Mouse (Mus musculus): Measurements from ENCODE around the gene Gm48552.

Gm48552 gene

DNA sequence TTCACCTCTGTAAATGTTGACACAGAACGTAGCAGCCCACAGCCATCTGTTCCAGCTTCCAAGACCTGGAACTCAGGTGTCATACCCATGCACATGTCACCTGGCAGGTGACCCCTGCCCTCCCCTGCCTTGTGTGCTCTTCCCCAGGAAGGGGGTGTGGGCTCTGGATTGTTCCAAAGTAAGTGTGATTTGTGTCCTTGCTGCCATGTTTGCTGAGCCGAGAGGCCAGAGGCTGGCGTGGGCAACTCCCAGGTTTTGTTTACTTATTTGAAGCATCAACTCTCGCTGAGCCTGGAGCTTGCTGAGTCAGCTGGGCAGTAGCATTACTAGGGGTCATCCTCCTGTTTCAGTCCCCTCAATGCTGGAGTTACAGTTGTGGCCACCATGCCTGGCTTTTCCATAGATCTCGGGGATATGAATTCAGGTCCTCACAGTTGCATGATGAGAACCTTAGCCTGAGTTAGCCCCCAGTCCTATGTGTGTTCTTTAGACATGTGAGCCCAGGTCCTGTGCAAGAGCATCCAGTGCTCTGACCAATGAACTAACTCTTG is at the start of gene Gm48552:
Gm48552 (plus strand) TSS at position 501 of the 551 bp plus-strand sequence.
- DNase-seq (ENCODE audit: inconsistent ontology term) = no peak

DNA sequence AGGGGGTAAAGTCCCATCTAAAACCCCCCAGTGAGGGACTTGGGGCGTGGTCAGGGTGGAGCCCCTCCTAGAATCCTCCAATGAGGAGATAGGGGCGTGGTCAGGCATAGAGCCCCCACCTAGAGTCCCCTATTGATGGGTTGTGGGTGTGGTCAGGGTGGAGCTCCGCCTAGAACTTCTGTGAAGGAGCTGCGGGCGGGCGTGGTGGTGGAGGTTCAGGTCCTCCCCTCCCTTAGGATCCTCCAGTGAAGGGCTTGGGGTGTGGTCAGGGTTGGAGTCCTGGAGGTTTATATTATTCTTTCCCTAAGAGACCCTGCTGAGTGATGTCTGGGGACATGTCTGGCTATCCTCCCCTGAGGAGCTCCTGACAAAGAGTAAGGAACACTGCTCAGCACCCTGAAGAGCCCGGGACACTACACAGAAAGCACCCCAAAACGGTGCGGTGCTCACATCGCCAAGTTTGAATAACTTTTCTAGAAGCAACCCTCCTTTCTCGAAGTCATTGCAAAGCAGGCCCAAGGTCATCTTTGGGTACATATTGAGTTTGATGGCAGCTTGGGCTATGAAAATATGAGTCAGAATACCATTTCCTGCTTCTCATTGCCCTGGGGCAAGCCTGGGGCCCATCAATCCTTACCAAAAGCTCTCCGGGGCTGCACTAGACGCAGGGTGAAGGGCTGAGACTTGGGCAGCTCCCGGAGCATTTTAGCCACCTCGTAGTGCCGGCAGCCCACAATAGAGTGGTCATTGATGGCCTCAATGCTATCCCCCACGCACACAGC is 48.1 kb upstream of the Gm48552 start:
- DNase-seq (ENCODE audit: inconsistent ontology term) = no peak

DNA sequence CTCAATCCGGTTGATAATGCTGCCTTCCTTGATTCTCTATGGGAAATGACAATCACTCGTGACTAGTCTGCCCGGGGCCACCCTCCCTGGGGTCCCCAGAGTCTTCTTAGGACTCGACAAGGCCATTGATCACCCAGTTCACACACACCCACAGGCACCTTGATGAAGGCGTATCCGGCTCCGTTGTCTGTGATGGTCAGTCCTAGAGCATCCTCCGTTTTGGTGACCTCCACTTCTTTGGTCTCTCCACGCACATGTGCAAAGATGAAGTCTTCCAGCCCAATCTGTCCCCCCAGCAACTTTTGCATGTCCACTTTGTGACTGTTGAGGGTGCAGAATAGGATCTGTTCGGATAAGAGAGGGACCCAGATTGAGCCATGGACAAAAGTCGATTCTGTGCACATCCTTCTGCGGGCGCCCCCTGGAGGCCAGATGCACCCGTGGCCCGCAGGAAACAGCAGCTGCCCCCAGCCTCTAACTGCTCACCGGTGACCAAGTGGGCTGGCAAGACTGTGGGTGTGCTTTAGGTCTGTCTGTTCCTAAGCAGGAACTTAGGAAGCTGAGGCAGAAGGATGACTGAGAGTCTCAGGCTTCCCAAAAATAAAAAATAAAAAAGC is 47.4 kb upstream of the Gm48552 start:
- DNase-seq (ENCODE audit: inconsistent ontology term) = peak; percentile 65

DNA sequence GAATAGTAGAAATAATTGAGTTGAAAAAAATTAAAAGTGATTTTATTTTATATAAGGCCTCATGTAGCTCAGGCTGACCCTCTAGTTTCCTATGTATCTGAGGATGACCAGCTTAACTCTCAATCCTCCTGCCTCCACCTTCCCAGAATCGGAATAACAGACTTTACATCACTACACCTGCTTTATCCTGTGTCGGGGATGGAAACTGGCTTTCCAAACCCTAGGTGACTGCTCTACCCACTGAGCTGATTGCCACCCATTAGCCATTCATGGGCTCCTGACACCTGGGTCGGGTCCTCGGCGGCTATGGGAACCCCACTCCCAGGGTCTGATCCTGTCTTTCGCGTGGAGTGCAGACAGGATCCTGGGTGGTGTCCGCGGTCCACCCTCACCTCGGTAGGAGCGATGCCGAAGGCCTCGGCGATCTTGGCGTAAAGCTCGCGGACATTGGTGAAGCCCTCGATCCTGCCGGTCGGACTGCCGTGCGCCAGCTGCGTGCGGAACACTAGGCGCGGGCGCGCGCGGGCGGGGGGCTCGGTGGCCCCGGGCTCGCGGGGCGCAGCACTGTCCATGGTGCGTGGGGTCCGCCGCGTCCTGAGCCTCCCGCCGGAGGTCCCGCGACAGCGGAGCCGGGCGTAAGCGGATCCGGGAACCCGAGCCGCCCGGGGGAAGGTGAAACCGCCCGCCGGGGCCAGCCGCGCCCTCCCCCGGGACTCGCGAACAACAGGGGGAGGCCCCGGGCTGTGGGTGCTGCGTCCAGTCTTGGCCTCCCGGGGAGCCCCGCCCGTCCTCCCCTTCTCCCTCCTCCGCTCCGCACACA is 45.9 kb upstream of the Gm48552 start, which contains the start of gene Gipc3:
Gipc3 (minus strand) TSS at position 581 of the 820 bp plus-strand sequence.
- DNase-seq (ENCODE audit: inconsistent ontology term) = no peak

DNA sequence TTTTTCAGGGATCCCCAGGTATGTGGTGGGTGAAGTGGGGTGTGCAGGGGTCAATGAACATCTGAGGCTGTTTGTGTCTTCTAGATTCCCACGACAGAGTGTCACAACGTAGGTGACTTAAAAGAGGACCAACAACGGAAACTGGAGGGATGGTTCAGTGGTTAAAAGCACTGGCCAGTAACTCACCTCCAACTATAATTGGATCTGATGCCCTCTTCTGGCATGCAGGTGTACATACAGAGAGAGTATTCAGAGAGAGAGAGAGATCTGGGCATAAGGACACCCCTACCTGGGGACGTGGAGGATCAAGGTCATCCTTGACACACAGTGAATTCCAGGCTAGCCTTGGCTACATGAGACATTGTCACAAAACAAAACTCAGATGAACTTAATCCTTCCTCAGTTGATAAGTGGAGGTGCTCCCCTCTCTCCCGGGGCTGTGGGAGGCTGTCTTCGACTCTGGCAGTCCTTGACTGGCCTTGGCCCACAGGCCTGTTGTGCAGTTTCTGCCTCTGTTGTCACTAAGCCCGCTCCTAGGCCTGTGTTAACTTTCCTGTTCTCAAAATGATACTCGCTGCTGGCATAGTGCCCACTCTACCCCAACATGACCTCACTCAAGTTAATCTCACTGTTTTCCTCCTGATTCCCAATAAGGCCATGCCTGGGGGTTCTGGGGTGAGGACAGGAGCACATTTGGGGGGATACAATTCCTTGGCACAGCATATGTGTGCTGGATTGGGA is 44.2 kb upstream of the Gm48552 start:
- no peak for DNase-seq (ENCODE audit: inconsistent ontology term)

DNA sequence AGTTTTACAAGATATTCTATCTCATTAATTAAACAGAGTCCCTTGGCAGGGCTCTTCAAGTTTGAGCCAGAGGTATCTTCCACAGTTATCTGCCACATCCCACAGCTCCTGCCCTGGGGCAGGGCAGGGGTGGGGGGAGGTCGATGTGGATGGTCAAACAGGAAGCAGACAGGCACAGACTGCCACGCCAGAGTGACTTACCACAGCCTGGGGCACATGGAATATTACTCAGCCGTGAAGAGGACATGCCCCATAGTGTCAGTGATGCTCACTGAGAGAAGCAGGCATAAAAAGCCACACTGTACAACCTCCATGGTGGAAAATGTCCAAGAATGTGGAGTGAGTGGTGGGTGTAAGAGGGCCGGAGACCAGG is 43.7 kb upstream of the Gm48552 start:
- DNase-seq (ENCODE audit: inconsistent ontology term) = peak; percentile 31

DNA sequence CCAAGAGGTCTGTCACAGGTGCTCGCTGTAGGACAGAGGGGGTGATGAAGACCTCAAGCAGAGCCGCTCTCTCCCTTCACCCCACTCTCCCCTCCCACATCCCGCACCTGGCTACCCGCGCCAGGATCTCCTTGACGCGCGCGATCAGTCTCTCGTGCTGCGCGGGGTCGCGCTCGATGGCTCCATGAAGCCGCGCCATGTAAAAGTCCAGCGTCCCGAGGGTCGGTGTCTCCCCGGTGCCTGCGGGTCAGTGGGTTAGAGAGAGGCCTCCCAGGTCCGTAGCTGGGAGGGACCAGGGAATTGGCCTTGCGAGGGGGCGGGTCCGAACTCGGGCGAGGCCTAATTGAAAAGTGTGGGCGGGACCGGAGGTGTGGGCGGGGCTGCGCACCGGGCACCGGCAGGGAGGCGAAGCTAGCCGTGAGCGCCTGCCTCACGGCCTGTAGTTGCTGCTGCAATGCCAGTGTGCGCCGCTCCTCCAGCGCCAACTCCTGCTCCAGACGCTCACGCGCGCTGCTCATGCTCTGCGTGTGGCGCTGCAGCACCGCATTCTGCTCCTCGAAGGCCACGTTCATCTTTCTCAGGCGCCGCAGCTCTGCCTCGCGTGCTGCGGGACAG is 42.2 kb upstream of the Gm48552 start:
- DNase-seq (ENCODE audit: inconsistent ontology term) = peak; percentile 53

DNA sequence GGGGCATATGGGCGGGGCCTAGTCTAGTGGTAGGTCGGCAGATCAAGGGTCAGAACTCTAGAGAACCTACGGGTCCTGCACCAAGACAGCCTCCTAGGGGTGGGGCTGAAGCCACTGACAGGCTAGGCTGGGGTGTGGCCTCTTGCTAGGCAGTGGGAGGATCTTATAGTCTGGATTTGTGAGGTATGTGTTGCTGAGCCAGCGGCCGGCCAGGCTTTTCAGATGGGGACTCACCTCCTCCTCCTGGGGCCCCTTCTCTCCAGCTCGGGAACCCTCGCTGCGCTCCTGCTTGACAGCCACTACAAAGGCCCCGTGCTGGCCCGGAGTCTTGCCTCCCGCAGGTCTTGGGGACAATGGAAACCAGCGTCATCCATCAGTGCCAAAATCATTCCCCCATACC is 39.7 kb upstream of the Gm48552 start:
- peak; percentile 39 for DNase-seq (ENCODE audit: inconsistent ontology term)

DNA sequence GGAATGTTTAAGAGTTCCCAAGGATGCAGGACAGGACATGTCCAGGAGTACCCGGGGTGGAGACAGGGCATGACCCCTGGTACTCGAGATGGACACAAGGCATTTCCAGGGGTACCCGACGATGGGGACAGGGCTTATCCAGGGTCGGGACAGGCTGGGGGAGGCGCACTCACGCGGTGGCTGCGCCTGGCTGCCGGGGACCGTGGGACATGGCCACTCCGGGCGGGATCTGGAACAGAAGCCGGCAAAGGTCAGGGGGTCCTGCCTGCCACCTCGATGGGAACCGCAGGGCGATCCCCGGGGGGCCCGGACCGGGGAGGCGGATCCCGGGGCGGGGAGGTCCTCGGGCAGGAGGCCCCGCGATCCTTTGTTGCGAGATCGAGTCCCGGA is 38.8 kb upstream of the Gm48552 start:
- no peak for DNase-seq (ENCODE audit: inconsistent ontology term)

DNA sequence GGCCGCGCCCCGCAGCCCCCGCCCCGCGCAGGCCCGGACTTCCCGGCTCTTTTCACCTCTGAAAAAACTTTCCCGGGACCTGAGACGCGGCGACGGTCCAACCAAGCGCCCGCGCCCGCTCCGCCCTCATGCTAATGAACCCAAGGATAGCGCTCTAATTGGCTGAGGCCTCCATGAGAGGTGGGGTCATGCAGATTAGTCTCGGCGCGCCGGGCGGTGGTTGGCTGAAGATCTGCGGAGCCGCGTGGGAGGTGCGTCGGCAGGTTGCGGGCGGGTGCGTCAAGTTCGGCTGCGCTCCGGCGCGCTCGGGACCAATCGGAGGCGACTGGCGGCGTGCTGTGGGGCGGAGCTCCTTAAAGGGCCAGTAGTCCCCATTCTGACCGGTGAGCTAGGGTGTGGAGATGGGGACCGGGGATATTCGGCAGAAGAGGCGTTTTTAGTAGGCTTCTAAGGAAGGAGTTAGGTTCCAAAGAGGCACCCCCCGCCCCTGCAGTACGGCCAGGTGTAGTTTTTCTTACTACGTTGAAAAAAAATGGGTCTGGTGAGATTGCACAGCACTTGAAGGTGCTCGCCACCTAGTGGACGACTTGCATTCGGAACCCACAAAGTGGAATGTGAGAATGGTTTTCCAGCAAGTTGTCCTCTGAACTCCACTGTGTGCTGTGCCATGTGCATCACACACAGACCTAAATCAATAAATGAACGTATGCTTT is 38.3 kb upstream of the Gm48552 start, which contains the start of gene Hmg20b:
Hmg20b (minus strand) TSS at position 130 of the 713 bp plus-strand sequence.
- DNase-seq (ENCODE audit: inconsistent ontology term) = peak; percentile 100

DNA sequence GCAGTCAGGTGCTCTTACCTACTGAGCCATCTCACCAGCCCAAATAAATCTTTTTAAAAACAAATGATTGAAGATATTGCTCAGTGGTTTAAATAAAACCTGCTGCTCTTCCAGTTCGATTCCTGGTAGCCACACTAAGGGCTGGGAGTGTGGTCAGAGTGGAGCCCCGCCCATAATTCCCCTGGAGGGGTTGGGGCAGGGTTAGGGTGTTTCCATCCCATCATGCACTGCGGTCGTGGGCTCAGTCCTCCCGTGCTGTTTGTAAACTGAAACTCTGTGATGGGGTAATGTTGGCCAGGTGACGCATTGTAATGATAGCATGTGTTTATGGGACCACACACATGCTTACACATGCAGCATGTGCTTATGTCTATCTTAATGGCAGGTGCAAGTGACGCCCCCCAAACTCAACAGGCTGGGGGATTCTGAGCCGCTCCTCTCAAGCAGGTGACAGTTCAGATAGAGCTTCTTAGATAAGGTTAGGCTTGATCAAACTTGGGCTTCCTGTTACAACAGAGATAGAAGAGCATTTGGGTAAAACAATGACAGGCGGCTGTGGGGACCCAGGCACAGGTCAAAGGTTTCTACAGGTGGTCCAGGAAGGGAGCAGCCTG is 37.0 kb upstream of the Gm48552 start:
- no peak for DNase-seq (ENCODE audit: inconsistent ontology term)

DNA sequence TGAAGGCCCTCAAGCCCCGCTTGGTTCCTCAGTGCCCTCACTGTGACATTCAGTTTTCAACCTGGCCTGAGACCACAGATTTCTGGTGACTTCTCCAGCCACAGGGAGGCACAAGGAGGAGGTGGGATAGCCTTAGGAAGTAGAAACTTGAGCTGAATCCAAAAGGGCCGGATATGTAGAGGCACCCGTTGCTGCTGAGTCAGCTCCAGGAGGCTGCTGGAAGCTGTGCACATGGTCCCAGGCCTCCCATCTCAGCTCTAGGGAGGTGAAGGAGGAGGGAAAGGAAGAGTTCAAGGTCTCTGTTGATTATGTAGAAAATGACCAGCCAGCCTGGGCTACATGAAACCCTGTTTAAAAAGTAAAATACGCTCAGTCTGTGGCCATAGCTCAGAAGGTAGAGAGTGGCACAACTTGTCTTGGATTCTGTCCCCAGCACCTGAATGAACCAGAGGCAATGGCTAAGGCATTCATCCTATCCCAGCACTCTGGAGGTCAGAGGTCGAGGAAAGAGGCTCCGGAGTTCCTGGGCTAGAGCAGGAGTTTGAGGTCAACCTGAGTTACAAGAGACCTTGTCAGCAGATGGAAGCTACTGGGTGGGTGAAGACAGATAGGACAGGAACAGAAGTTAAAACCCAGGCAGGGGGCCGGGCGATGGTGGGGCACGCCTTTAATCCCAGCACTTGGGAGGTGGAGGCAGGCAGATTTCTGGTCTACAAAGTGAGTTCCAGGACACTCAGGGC is 33.9 kb upstream of the Gm48552 start:
- DNase-seq (ENCODE audit: inconsistent ontology term) = no peak

DNA sequence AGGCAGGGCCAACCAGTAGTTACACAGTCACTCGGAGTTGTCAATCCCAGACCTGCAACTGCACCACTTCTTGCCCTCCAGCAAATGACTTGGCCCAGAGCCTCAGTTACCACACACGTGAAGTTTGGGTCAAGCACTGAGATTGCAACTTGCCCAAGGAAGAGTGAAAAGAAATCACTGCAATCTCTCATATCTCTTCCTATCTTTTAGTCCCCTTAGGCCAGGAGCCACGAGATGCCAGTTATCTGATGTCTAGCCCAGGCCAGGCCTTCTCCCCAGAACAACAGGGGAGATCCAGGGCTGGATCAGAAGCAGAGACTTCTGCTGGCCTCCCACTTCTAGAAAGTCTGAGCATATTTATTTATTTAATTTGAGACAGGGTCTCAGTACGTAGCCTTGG is 33.3 kb upstream of the Gm48552 start:
- DNase-seq (ENCODE audit: inconsistent ontology term) = no peak

DNA sequence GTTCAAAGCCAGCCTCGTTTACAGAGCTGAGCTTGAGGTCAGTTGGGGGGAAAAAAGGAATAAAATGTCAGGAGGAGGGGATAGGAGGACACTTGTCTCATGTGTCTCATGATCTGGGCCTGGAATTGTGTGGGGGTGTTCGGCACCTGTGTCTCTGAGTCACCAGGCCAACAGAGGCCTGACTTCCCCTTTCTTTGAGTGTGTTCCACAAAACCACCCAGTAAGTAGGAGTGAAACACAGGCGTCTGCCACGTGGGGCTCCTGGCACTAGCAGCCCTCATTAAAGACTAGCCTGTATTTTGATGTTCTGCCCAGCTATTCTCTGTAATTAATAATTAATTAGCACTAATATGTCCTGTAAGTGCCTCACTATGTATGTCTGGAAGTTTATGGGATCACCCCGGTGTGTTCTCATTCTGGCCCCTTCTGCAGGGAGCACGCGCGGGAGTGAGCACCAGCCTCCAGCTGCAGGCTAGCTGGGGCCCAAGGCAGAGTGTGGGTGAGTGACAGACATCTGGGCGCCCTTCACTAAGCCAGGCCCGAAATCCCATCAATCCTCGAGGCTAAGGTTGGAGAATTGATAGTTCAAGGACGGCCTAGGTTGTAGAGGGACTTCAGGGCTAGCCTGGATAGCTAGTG is 32.3 kb upstream of the Gm48552 start:
- DNase-seq (ENCODE audit: inconsistent ontology term) = peak; percentile 81

DNA sequence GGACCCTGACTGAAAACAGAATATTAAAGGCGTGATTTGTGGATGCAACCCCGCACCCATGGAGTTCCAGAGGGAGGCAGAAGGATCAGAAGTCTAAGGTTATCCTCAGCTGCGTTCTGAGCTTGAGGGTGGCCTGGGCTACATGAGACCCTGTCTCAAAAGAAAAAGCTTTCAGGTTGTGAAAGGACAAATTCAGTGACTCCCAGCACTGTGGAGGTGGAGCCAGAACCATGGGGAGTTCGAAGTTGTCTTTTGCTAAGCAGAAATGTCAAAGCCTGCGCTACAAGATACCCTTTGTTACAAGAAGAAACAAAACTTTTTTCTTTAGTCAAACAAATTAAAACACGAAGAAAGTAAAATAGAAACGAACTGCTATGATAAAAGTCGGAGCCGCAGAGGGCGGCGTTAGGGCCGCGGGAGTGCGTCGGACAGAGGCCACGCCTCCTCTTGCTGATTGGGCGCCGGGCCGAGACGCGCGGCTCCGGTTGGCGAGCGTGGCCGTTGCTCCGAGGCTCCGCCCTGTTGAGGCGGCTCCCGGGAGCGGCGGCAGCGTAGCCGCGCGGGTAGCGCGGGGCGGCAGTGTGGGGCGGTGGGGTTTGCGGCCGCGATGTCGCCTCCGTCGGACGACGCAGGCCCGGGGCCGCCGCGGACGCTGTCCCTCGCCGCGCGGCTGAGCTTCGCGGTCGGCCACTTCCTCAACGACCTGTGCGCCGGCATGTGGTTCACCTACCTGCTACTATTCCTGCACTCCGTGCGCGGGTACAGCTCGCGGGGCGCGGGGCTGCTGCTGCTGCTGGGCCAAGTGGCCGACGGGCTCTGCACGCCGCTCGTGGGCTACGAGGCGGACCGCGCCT is 31.6 kb upstream of the Gm48552 start, which contains the start of gene Mfsd12:
Mfsd12 (plus strand) TSS at position 501 of the 854 bp plus-strand sequence.
- peak; percentile 93 for DNase-seq (ENCODE audit: inconsistent ontology term)

DNA sequence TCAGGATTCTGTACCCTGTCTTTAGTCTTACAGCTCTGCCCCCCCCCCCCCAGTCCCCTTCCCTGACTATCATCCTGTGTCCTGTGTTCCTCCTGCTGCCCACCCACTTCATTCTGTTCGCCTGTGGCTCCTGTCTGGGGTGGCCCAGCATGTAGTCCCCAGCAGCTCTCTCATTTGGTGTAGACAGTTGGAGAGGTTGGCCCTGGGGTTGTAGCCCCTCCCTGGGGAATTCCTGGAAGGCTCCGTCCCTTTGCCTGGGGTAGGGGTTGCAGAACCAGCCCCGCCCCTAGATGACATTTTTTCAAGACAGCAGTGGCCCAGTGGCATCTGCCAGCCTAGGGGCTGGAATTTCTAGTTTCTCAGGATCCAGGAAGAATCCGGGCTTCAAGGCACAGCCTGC is 30.6 kb upstream of the Gm48552 start:
- peak; percentile 88 for DNase-seq (ENCODE audit: inconsistent ontology term)

DNA sequence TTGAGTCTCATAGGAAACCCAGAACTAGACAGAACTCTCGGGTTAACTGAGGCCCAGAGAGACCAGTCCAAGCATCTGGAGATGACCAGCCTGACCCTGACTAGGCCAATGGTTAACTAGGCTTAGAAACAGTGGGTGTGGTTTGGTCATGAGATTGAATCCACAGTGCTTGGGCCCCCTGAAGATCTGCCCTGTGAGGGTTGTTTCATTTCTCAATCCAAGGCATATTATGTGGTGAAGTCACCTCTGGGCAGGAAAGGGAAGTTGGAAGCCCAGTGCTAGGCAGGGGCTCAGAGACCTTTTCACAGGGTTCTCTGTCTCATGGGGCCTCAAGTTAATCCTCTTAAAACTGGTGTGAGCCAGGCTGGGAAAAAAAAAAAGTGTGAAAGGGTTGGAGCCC is 30.0 kb upstream of the Gm48552 start:
- no peak for DNase-seq (ENCODE audit: inconsistent ontology term)

DNA sequence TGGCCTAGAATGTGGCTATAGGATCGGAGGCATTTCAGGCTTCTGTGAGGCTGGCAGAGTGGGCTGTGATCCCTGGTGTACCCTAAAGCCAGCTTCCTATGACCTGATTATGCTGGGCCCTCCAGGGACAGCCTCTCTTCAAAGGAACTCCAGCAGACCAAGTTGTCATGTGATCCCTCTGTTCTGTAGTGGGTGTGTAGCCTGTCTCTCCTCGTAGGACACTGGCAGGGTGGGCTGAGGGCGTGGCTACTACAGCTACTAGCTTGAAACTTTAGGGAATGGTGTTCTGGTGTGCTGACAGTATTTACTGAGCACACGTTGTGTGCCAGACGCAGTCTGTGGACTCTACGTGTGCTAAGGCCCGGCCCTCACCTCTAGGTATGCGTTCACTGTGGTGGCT is 28.1 kb upstream of the Gm48552 start:
- no peak for DNase-seq (ENCODE audit: inconsistent ontology term)
